Mouse (Mus musculus) thymus, adult 2 months (tissue): ENCODE measurements around the gene Alkbh3. TPM values are rescaled to one million over a fixed set of nuclear protein-coding genes. Genes with fewer than 3 reads are reported as not detected.

ENCODE experiments used
- DNase-seq: peaks from one replicate; pipeline ENCODE4 v3.0.0; 2021
- H3K27ac ChIP-seq: fragments of 200-500 bp; 2 replicates; pipeline ENCODE4 v1.5.1; 2012; ENCODE audit warnings: low read length, control low read depth; ENCODE audit not compliant: control insufficient read depth, insufficient read depth
- H3K27me3 ChIP-seq: fragments of 200-500 bp; 2 replicates; pipeline ENCODE4 v1.6.1; 2012; ENCODE audit warnings: mild to moderate bottlenecking, low read length, moderate library complexity, mixed read lengths; ENCODE audit not compliant: control insufficient read depth, insufficient read depth
- H3K36me3 ChIP-seq: fragments of 200-500 bp; 2 replicates; pipeline ENCODE4 v1.6.1; 2012; ENCODE audit warnings: mild to moderate bottlenecking, low read length, moderate library complexity; ENCODE audit not compliant: control insufficient read depth, insufficient read depth
- H3K4me1 ChIP-seq: fragments of 200-500 bp; replicated peaks from 2 replicates; pipeline ENCODE4 v1.6.1; 2012; ENCODE audit warnings: low read length; ENCODE audit not compliant: control insufficient read depth, insufficient read depth
- H3K4me3 ChIP-seq: fragments of 200-500 bp; 2 replicates; pipeline ENCODE4 v1.5.1; 2012; ENCODE audit warnings: mild to moderate bottlenecking, low read length, control low read depth, moderate library complexity; ENCODE audit not compliant: control insufficient read depth, insufficient read depth
- CTCF ChIP-seq: fragments of 200-500 bp; IDR thresholded peaks from 2 replicates; pipeline ENCODE4 v1.5.1; 2012; ENCODE audit warnings: mild to moderate bottlenecking, control low read depth, low read length, moderate library complexity, borderline replicate concordance; ENCODE audit not compliant: control insufficient read depth, poor library complexity, insufficient read depth; ENCODE audit errors: extremely low read depth
- POLR2A ChIP-seq: fragments of 200-500 bp; IDR thresholded peaks from 2 replicates; pipeline ENCODE4 v1.6.1; 2012; ENCODE audit warnings: mild to moderate bottlenecking, low read length, control low read depth, moderate library complexity; ENCODE audit not compliant: control insufficient read depth, poor library complexity, insufficient read depth; ENCODE audit errors: extremely low read depth
- WGBS: fragments of 180-500 bp; shearing (Covaris S2); methylation state at CpG from one replicate; pipeline ENCODE4 v1.1.7; 2018; 5-methylcytosine and 5-hydroxymethylcytosine counted together
- polyA plus RNA-seq: library from polyadenylated mRNA; depleted of rRNA; stranded (reverse); fragments of >200 nt; gene quantifications from 2 replicates; pipeline ENCODE4 v1.2.3, GENCODE M21; 2012

Gene Alkbh3
- polyA plus RNA-seq, 1 experiment = 54.3 TPM

- TF ChIP-seq POLR2A (no peak), CTCF (no peak)
- Histone ChIP-seq H3K4me3 (no peak overlapping the region), H3K36me3 (no peaks in the 10 kb centered on the region), H3K27ac (no peak overlapping the region), H3K4me1 (no peaks in the 10 kb centered on the region), H3K27me3 (no peaks in the 10 kb centered on the region)
- WGBS = 96% methylated on average over 5 of the region's 5 CpGs
- DNase-seq = no peak
These were observed 38.3 kb upstream of the Alkbh3 start for GRCm38 (mm10) chr2:94048733-94049470.

GRCm38 (mm10) chr2:94048271-94048670 lies 37.7 kb upstream of the Alkbh3 start:
- Histone ChIP-seq H3K27ac (no peak overlapping the region), H3K27me3 (no peaks in the 10 kb centered on the region), H3K36me3 (no peaks in the 10 kb centered on the region), H3K4me3 (no peak overlapping the region), H3K4me1 (no peaks in the 10 kb centered on the region)
- TF ChIP-seq CTCF = no peak
- TF ChIP-seq POLR2A = no peak
- DNase-seq = no peak
- 89% methylated on average over 1 of the region's 1 CpGs for WGBS

- no peak for TF ChIP-seq CTCF
- no peak for TF ChIP-seq POLR2A
- DNase-seq = no peak
- no peak overlapping the region for H3K27ac ChIP-seq
- H3K4me3 ChIP-seq = no peak overlapping the region
- no peaks in the 10 kb centered on the region for H3K36me3 ChIP-seq
- no peaks in the 10 kb centered on the region for H3K4me1 ChIP-seq
- no peaks in the 10 kb centered on the region for H3K27me3 ChIP-seq
- 96% methylated on average over 6 of the region's 6 CpGs for WGBS
These were observed 34.9 kb upstream of the Alkbh3 start for GRCm38 (mm10) chr2:94045411-94046090.

GRCm38 (mm10) chr2:94044174-94044573 lies 33.6 kb upstream of the Alkbh3 start:
- no peaks in the 10 kb centered on the region for H3K4me1 ChIP-seq
- no peak overlapping the region for H3K4me3 ChIP-seq
- no peak for TF ChIP-seq POLR2A
- TF ChIP-seq CTCF = no peak
- no peak overlapping the region; the same call in 1 of the 2 replicates for H3K27ac ChIP-seq
- no peak for DNase-seq
- no peaks in the 10 kb centered on the region for H3K27me3 ChIP-seq
- H3K36me3 ChIP-seq = no peaks in the 10 kb centered on the region
- WGBS = 99% methylated on average over 2 of the region's 2 CpGs

- no peak overlapping the region for H3K27ac ChIP-seq
- 94% methylated on average over 5 of the region's 5 CpGs for WGBS
- H3K4me1 ChIP-seq = no peaks in the 10 kb centered on the region
- DNase-seq = no peak
- H3K36me3 ChIP-seq = no peaks in the 10 kb centered on the region
- no peak overlapping the region for H3K4me3 ChIP-seq
- no peak for TF ChIP-seq POLR2A
- no peak for TF ChIP-seq CTCF
- no peaks in the 10 kb centered on the region for H3K27me3 ChIP-seq
These were observed 33.1 kb upstream of the Alkbh3 start for GRCm38 (mm10) chr2:94043662-94044061.

- Histone ChIP-seq H3K4me1 (no peaks in the 10 kb centered on the region), H3K36me3 (no peaks in the 10 kb centered on the region), H3K27ac (no peak overlapping the region), H3K27me3 (no peaks in the 10 kb centered on the region), H3K4me3 (no peak overlapping the region)
- TF ChIP-seq POLR2A (no peak), CTCF (no peak)
- DNase-seq = no peak
- over 99% methylated on average over 3 of the region's 3 CpGs for WGBS
These were observed 31.9 kb upstream of the Alkbh3 start for GRCm38 (mm10) chr2:94042461-94042860.
